Mouse (Mus musculus) midbrain, embryonic 12.5 days (tissue): Measurements from ENCODE around the gene Nfe2l2. TPM values are rescaled to one million over a fixed set of nuclear protein-coding genes. Genes with fewer than 3 reads are reported as not detected.

Source experiments
- ATAC-seq: fragments of 200-750 bp; cut with Nextera tagmentation; 2 replicates; pipeline ENCODE4 v1.8.0; 2017; ENCODE audit warnings: low read depth, moderate TSS enrichment, moderate library complexity; ENCODE audit not compliant: low FRiP score
- H3K27ac ChIP-seq: fragments of 300-500 bp; sonication (generic); replicated peaks from 2 replicates; pipeline ENCODE4 v1.5.1; 2016; ENCODE audit warnings: mild to moderate bottlenecking
- H3K27me3 ChIP-seq: fragments of 300-500 bp; sonication (generic); 2 replicates; pipeline ENCODE4 v1.6.1; 2016; ENCODE audit warnings: mild to moderate bottlenecking
- H3K36me3 ChIP-seq: fragments of 300-500 bp; sonication (generic); 2 replicates; pipeline ENCODE4 v1.6.1; 2016
- H3K4me1 ChIP-seq: fragments of 300-500 bp; sonication (generic); 2 replicates; pipeline ENCODE4 v1.6.1; 2016
- H3K4me2 ChIP-seq: fragments of 300-500 bp; sonication (generic); replicated peaks from 2 replicates; pipeline ENCODE4 v1.6.1; 2016; ENCODE audit warnings: mild to moderate bottlenecking, moderate library complexity
- H3K4me3 ChIP-seq: fragments of 300-500 bp; sonication (generic); 2 replicates; pipeline ENCODE4 v1.5.1; 2016; ENCODE audit warnings: mild to moderate bottlenecking
- H3K9ac ChIP-seq: fragments of 300-500 bp; sonication (generic); replicated peaks from 2 replicates; pipeline ENCODE4 v1.6.1; 2016; ENCODE audit warnings: mild to moderate bottlenecking, moderate library complexity
- H3K9me3 ChIP-seq: fragments of 300-500 bp; sonication (generic); 2 replicates; pipeline ENCODE4 v1.6.1; 2016; ENCODE audit warnings: mild to moderate bottlenecking
- WGBS: fragments of 180-500 bp; shearing (Covaris S2); methylation state at CpG from one replicate; pipeline ENCODE4 v1.1.7; 2016; 5-methylcytosine and 5-hydroxymethylcytosine counted together
- polyA plus RNA-seq: library from polyadenylated mRNA; unstranded; fragments of >200 nt; fragmentation: Nextera tagmentation; extraction: Ambion mirVana; gene quantifications from 2 replicates; pipeline ENCODE4 v1.2.1, GENCODE M21; 2016

Gene Nfe2l2
- 17.6 and 20.3 TPM in 2 replicates for polyA plus RNA-seq

DNA sequence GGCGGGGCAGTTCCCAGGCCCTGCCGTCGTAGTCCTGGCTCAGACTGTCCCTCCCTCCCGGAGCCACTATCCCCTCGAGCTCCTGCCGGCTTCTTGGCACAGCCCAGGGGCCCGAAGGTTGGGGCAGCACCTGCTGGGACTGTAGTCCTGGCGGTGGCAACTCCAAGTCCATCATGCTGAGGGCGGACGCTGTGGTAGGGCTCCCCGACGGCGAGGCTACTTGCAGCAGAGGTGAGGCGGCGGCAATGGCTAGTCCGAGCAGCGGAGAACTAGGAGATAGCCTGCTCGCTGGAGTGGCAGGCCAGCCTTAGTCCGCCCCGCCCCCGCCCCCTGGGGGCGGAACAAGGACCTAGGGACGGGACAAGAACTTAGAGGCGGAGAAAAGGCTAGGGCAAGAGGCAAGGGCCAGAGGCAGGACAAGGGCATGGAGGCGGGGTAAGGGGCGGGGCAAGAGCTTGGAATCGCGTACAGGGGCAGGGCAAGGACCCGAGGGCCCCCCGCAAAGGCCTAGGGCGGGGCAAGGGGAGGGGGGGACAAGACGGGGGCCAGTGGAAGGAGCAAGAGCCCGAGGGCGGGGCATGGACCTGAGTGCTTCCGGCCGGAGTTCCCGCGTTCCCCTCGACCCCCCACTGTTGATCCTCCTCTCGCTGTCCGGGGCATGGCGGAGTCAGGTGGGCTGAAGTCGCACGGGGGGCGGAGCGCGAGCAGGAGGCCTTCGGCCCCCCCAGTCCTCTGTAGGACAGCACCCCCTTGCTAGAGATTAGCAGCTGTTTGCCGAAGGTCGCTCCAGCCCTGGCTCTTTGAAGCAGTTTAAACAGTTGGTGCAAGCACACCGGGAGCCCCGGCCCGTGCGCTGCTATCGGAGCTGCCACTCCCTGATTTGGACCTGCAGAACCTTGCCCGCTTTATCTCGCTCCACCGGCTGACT, at the start of gene Nfe2l2:
TSS of gene Nfe2l2 (minus strand) at position 408 of the 928 bp plus-strand sequence.
- peak within 1 kb of the TSS; percentile 66 for H3K9ac ChIP-seq
- peaks cover 30% of the 10 kb centered on the region; the same call in 1 of the 2 replicates for H3K4me1 ChIP-seq
- peak; percentile 85 for ATAC-seq
- no peaks in the 10 kb centered on the region for H3K27me3 ChIP-seq
- no peaks in the 10 kb centered on the region for H3K9me3 ChIP-seq
- H3K4me3 ChIP-seq, result peak within 1 kb of the TSS; percentile 65
- H3K4me2 ChIP-seq, result peak within 1 kb of the TSS; percentile 65
- under 1% methylated on average over 58 of the region's 58 CpGs for whole genome bisulfite sequencing
- peak within 1 kb of the TSS; percentile 92 for H3K27ac ChIP-seq
- H3K36me3 ChIP-seq, result no peaks in the 10 kb centered on the region

- H3K4me3 ChIP-seq, result no peak overlapping the region
- no peaks in the 10 kb centered on the region for H3K9me3 ChIP-seq
- H3K9ac ChIP-seq, result no peak overlapping the region
- H3K27me3 ChIP-seq, result no peaks in the 10 kb centered on the region
- H3K4me1 ChIP-seq, result peaks cover 10% of the 10 kb centered on the region
- H3K27ac ChIP-seq, result no peak overlapping the region
- no peak overlapping the region for H3K4me2 ChIP-seq
- H3K36me3 ChIP-seq, result no peaks in the 10 kb centered on the region
- ATAC-seq, result no peak
- WGBS, result 90% methylated on average over 22 of the region's 22 CpGs
Measured at GRCm38 (mm10) chr2:75752306-75753175, 48.1 kb upstream of the Nfe2l2 start.

- H3K27me3 ChIP-seq, result no peaks in the 10 kb centered on the region
- no peak for ATAC-seq
- no peaks in the 10 kb centered on the region for H3K36me3 ChIP-seq
- H3K4me2 ChIP-seq, result no peak overlapping the region
- peaks cover 4% of the 10 kb centered on the region; the same call in 1 of the 2 replicates for H3K4me1 ChIP-seq
- H3K9ac ChIP-seq, result no peak overlapping the region
- no peaks in the 10 kb centered on the region for H3K9me3 ChIP-seq
- WGBS, result 52% methylated on average over 5 of the region's 6 CpGs
- H3K4me3 ChIP-seq, result no peak overlapping the region
- H3K27ac ChIP-seq, result no peak overlapping the region
Measured at GRCm38 (mm10) chr2:75751896-75752295, 47.5 kb upstream of the Nfe2l2 start.

DNA sequence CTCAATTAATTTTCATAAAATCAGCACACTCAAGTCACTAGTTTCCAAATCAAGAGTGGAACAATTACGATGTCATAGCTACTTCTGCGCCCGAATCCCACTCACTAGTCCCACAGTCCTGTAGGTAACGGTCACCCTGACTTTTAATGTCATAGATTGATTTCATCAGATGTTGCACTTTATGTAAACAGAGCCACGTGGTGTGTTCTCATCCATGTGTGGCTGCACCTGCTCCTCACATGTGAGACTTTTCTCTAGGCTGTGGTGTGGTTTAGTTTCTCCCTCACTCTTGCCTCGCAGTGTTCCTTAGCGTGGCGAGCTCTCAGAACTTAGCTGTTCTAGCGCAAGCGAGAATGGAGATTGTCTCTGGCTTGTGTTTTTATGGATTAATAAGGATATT, 46.4 kb upstream of the Nfe2l2 start:
- WGBS, result 92% methylated on average over 10 of the region's 10 CpGs
- no peaks in the 10 kb centered on the region for H3K27me3 ChIP-seq
- no peaks in the 10 kb centered on the region for H3K9me3 ChIP-seq
- ATAC-seq, result no peak
- no peak overlapping the region for H3K4me3 ChIP-seq
- no peaks in the 10 kb centered on the region for H3K36me3 ChIP-seq
- no peak overlapping the region for H3K4me2 ChIP-seq
- no peak overlapping the region for H3K9ac ChIP-seq
- H3K27ac ChIP-seq, result no peak overlapping the region
- H3K4me1 ChIP-seq, result no peaks in the 10 kb centered on the region

- Histone ChIP-seq H3K36me3 (no peaks in the 10 kb centered on the region), H3K9ac (no peak overlapping the region), H3K27me3 (no peaks in the 10 kb centered on the region), H3K4me2 (no peak overlapping the region), H3K9me3 (no peaks in the 10 kb centered on the region), H3K4me3 (no peak overlapping the region), H3K4me1 (no peaks in the 10 kb centered on the region), H3K27ac (no peak overlapping the region)
- WGBS, result 90% methylated on average over 2 of the region's 2 CpGs
- ATAC-seq, result no peak
Measured at GRCm38 (mm10) chr2:75750043-75750718, 45.7 kb upstream of the Nfe2l2 start.

DNA sequence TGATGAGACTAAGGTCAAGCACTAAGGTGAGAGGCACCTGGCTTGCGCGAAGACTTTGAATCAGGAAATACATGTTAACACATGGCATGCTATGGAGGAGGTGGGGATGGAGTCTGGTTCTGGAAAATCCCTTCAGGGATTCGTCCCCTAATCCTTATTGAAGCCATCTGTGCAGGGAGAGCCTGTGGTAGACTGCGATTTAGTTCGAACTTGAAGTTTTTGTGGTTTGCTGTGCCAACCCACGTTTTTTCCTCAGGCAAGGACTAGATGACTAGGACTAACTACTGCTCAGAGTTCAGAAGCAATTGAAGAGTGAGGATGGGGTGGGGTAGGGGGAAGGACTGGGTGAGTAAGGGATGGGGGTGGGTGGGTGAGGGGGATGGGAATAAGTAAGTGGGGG, 44.4 kb upstream of the Nfe2l2 start:
- Histone ChIP-seq H3K4me1 (no peaks in the 10 kb centered on the region), H3K27me3 (no peaks in the 10 kb centered on the region), H3K36me3 (no peaks in the 10 kb centered on the region), H3K27ac (no peak overlapping the region), H3K9ac (no peak overlapping the region), H3K4me3 (no peak overlapping the region), H3K4me2 (no peak overlapping the region), H3K9me3 (no peaks in the 10 kb centered on the region)
- WGBS, result 93% methylated on average over 6 of the region's 6 CpGs
- no peak for ATAC-seq

- 87% methylated on average over 2 of the region's 2 CpGs for WGBS
- ATAC-seq, result no peak
Measured at GRCm38 (mm10) chr2:75737006-75737503, 32.6 kb upstream of the Nfe2l2 start.

DNA sequence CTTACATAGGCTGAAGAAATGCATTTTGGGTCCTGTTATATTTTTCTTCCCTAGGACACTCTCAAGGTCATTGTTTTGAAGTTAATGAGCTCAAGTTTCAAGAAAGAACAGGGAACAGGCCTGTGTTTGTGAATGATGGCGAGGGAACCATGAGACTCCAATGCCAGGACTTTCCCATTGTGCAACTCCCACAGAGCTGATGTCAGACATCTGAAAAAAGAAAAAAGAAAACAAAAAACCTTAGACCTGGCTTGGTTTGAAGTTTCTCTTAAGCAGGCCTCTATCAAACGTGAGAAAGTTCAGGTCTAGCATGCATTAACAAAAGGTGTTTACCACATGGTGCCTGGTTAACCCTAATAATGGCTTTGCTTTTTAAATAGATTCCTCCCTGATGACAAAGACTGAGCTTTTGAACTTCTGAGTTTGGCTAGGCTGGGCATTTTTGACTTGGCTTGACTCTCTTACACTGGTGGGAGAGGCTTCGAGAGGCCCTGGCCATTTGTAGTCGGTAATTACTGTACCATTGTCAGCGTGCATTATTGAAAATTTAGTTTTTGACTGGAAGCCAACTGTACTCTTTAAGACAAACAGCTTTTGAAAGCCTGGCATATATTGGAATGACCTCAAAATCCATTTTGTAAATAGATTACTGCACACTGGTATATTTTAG, 29.9 kb upstream of the Nfe2l2 start:
- H3K27me3 ChIP-seq, result no peaks in the 10 kb centered on the region
- H3K9me3 ChIP-seq, result no peaks in the 10 kb centered on the region
- no peaks in the 10 kb centered on the region for H3K4me1 ChIP-seq
- H3K9ac ChIP-seq, result no peak overlapping the region
- ATAC-seq, result no peak
- 82% methylated on average over 5 of the region's 5 CpGs for WGBS
- no peak overlapping the region for H3K4me2 ChIP-seq
- H3K27ac ChIP-seq, result no peak overlapping the region
- no peaks in the 10 kb centered on the region for H3K36me3 ChIP-seq
- H3K4me3 ChIP-seq, result no peak overlapping the region

More at GRCm38 (mm10) chr2:75737006-75737503, 32.6 kb upstream of the Nfe2l2 start:
- Histone ChIP-seq H3K9me3 (no peaks in the 10 kb centered on the region), H3K4me1 (no peaks in the 10 kb centered on the region), H3K4me2 (no peak overlapping the region), H3K9ac (no peak overlapping the region), H3K27me3 (no peaks in the 10 kb centered on the region), H3K27ac (no peak overlapping the region), H3K4me3 (no peak overlapping the region), H3K36me3 (no peaks in the 10 kb centered on the region)

- H3K27ac ChIP-seq, result no peak overlapping the region
Measured at GRCm38 (mm10) chr2:75733177-75733576, 28.7 kb upstream of the Nfe2l2 start.

DNA sequence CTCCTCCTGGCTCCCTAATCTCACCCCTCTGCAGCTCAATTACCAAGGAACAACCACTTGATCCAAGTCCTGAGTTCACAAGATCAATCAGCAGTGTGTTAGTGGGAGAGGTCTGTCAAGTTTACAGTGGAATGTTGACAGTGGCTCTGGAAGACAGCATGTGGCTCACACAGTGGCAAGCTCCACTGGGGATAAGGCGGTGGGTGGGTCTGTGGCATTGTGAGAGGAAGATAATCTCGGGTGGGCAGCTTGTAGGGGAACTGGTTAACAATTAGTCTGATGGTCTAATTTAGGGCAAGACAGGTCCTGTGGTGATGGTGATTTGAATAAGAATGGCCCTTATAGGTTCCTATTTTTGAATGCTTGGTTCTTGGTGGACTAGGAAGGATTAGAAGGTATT, 27.5 kb upstream of the Nfe2l2 start:
- no peak overlapping the region for H3K4me3 ChIP-seq
- no peak for ATAC-seq
- H3K36me3 ChIP-seq, result no peaks in the 10 kb centered on the region
- no peaks in the 10 kb centered on the region for H3K27me3 ChIP-seq
- H3K4me1 ChIP-seq, result no peaks in the 10 kb centered on the region
- no peaks in the 10 kb centered on the region for H3K9me3 ChIP-seq
- H3K9ac ChIP-seq, result no peak overlapping the region
- WGBS, result 33% methylated on average over 2 of the region's 2 CpGs
- no peak overlapping the region for H3K4me2 ChIP-seq
- H3K27ac ChIP-seq, result no peak overlapping the region

More at GRCm38 (mm10) chr2:75733177-75733576, 28.7 kb upstream of the Nfe2l2 start:
- ATAC-seq, result no peak
- Histone ChIP-seq H3K36me3 (no peaks in the 10 kb centered on the region), H3K9ac (no peak overlapping the region), H3K27me3 (no peaks in the 10 kb centered on the region), H3K4me1 (no peaks in the 10 kb centered on the region), H3K4me2 (no peak overlapping the region), H3K4me3 (no peak overlapping the region), H3K9me3 (no peaks in the 10 kb centered on the region)
- 88% methylated on average over 7 of the region's 7 CpGs for WGBS

- H3K27ac ChIP-seq, result no peak overlapping the region
- H3K36me3 ChIP-seq, result no peaks in the 10 kb centered on the region
- 85% methylated on average over 5 of the region's 5 CpGs for WGBS
- H3K4me3 ChIP-seq, result no peak overlapping the region
- H3K4me1 ChIP-seq, result no peaks in the 10 kb centered on the region
- no peak overlapping the region for H3K9ac ChIP-seq
- no peaks in the 10 kb centered on the region for H3K9me3 ChIP-seq
- no peaks in the 10 kb centered on the region for H3K27me3 ChIP-seq
- ATAC-seq, result no peak
- H3K4me2 ChIP-seq, result no peak overlapping the region
Measured at GRCm38 (mm10) chr2:75731233-75731651, 26.8 kb upstream of the Nfe2l2 start.
